Mouse (Mus musculus): ENCODE measurements around the gene Cyth3. TPM values are rescaled to one million over a fixed set of nuclear protein-coding genes. Genes with fewer than 3 reads are reported as not detected.
A peak's percentile ranks its signal among the peaks of the same experiment; 100 is the strongest.

The Cyth3 gene
- 130 and 134 TPM in 2 replicates for polyA plus RNA-seq (2011; ENCODE audit: insufficient read length, low read depth, missing spikeins)

DNA sequence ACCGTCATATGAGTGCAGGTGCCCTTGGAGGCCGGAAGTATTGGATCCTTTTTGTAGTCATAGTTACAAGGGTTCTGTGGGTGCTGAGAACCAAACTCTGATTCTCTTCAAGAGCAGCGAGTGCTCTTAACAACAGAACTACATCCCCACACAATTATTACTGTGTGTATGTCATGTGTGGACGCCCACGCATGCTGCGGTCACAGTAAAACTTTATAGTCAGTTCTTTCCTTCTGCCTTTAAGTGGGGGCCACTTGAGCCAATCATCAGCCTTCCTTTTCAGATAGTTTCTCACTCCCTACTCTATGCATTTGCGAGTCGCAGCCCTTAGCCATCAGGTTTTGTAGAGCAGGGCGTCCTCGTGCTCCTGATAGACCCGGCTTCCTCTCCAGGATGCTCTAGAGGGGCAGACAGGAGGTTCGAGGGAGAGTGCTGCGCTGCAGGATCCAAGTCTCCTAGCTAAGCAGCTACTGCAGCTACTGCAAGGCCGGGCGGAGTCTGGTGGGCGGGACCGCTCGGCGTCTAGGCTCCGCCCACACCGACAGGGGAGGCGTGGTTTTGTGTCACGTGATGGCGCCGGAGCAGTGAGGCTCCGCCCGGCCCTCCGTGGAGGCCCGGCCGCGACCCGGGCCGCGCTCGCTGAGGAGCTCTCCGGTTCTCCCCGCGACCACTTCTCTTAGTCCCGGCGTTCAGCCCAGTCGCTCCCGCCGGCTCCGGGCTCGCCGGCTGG lies at the start of gene Cyth3:
TSS of gene Cyth3 (plus strand) at position 555 of the 730 bp plus-strand sequence.
- Histone ChIP-seq H3K4me3 (ENCODE audit: insufficient read depth, low read length) (peak within 1 kb of the TSS; percentile 97), H3K27ac (ENCODE audit: insufficient read depth, low read length) (peak within 1 kb of the TSS; percentile 44), H3K4me1 (ENCODE audit: control insufficient read depth, insufficient read depth, low read length) (no peaks in the 10 kb centered on the region)
- TF ChIP-seq CTCF (IDR thresholded peaks at IDR 0.05; ENCODE audit: borderline replicate concordance, insufficient read depth, low read length) (no peak), POLR2A (IDR thresholded peaks at IDR 0.05; ENCODE audit: low read depth, low read length) (peak; percentile 82)

DNA sequence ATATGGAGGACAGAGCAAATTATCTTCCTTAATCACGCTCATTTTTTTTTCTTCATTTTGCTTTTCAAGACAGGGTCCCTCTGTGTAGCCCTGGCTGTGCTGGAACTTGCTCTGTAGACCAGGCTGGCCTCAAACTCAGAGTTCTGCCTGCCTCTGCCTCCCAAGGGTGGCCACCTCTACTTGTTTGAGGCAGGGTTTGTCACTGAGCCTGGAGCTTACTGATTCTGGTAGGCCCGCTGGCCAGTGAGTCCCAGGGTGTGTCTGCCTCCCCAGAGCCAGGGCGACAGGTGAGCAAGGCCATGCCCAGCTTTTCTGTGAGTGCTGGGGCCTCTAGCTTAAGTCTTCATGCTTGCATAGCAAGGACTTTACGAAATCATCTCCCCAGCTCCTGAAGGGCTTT lies 49.2 kb upstream of the Cyth3 start:
- Histone ChIP-seq H3K27ac (ENCODE audit: insufficient read depth, low read length) (no peak overlapping the region), H3K4me3 (ENCODE audit: insufficient read depth, low read length) (no peak overlapping the region), H3K4me1 (ENCODE audit: control insufficient read depth, insufficient read depth, low read length) (0 out of 2 replicates have a peak, but pooled peaks cover 2% of the 10 kb centered on the region)
- no peak for TF ChIP-seq CTCF (IDR thresholded peaks at IDR 0.05; ENCODE audit: borderline replicate concordance, insufficient read depth, low read length)

DNA sequence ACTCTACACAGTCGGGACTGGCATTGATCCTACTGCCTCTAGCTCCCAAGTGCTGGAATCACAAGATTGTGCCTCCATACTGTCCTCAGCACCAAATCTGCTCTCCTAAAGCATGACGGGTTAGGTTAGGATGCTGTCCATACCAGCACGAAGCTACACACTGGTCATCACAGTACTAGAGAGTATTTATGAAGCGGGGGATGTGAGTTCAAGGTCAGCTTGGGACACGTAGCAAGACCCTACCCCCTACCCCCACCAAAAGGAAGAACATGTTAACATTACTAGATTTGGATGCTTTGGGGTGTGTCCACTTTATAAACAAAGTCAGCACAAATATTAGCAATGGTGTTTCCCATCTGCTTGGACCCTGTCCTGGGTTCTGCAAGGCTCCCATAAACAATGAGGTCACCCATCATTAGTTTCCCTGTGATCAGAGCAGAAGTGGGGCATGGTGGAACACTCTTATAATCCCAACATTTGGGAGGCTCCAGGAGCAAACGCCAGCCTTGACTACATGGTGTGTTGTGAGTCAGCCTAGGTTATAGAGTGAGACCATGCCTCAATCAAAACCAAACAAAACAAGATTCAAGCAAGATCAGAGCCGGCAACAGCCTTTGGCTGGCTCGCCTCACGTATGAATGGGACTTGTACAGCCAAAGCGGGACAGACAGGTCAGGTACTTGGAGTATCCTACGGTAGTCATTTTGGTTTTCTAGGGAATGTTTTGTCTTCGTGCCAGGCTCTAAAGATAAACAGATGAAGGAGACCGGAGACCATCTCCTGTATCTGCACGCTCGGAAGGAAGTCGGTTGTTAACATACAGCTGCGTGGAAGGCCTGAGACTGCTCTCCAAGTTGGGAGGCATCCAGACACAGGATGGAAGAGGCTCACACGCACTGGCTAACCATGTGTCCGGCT lies 47.7 kb upstream of the Cyth3 start:
- 0 out of 2 replicates have a peak, but pooled peaks cover 4% of the 10 kb centered on the region for H3K4me1 ChIP-seq (ENCODE audit: control insufficient read depth, insufficient read depth, low read length)
- TF ChIP-seq POLR2A (IDR thresholded peaks at IDR 0.05; ENCODE audit: low read depth, low read length): no peak
- no peak for TF ChIP-seq CTCF (IDR thresholded peaks at IDR 0.05; ENCODE audit: borderline replicate concordance, insufficient read depth, low read length)
- H3K27ac ChIP-seq (ENCODE audit: insufficient read depth, low read length): no peak overlapping the region
- H3K4me3 ChIP-seq (ENCODE audit: insufficient read depth, low read length): no peak overlapping the region

DNA sequence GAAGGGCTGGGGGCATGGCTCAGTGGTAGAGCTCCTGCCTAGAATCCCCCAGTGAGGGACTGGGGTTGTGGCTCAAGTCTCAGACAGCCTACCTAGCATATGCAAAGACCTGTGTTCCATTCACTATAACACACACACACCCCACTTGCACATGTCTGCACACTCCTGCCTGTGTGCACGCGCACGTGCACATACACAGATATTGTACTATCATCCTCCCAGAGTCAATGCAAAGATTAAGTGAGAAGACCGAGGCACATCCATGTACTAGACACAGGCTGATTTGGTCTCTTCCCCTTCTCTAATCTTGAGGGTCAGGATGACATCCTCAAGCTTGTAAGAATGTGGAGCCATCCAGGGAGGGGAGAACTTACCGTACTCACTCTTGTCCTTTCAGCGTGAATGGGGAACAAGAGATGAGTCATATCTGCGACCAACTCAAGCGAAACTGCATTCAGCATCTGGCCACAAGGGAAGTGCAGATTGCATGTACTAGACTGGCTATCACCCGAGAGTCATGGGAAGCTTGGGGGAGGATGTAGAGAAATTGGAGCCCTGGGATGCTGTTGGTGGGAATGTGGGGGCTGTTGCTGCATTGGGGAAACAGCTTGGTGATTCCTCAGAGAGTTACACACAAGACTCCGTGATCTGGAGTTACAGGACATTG lies 42.6 kb upstream of the Cyth3 start:
- Histone ChIP-seq H3K4me3 (ENCODE audit: insufficient read depth, low read length) (no peak overlapping the region), H3K4me1 (ENCODE audit: control insufficient read depth, insufficient read depth, low read length) (peaks cover 7% of the 10 kb centered on the region; the same call in 1 of the 2 replicates), H3K27ac (ENCODE audit: insufficient read depth, low read length) (no peak overlapping the region)
- TF ChIP-seq CTCF (IDR thresholded peaks at IDR 0.05; ENCODE audit: borderline replicate concordance, insufficient read depth, low read length): no peak
- TF ChIP-seq POLR2A (IDR thresholded peaks at IDR 0.05; ENCODE audit: low read depth, low read length): no peak

DNA sequence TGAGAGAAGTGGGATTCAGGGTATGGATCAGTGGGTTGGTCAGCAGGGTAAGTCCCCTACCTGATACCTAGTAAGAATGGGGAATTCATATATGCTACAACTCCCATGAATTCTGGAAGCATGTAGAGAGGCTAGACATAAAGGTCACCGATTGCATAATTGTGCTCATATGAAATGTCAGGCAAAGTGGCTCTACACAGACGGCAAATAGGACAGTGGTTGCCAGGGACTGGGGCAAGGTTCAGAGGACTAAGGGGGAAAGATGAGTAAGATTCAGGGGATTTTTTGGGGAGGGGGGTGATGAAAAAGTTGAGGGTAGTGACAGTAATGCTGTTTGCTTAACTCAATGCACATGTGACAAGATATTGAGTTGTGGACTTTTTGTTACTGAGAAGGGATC lies 41.3 kb upstream of the Cyth3 start:
- Histone ChIP-seq H3K27ac (ENCODE audit: insufficient read depth, low read length) (no peak overlapping the region), H3K4me3 (ENCODE audit: insufficient read depth, low read length) (no peak overlapping the region), H3K4me1 (ENCODE audit: control insufficient read depth, insufficient read depth, low read length) (peaks cover 7% of the 10 kb centered on the region; the same call in 1 of the 2 replicates)
- no peak for TF ChIP-seq CTCF (IDR thresholded peaks at IDR 0.05; ENCODE audit: borderline replicate concordance, insufficient read depth, low read length)
- no peak for TF ChIP-seq POLR2A (IDR thresholded peaks at IDR 0.05; ENCODE audit: low read depth, low read length)

DNA sequence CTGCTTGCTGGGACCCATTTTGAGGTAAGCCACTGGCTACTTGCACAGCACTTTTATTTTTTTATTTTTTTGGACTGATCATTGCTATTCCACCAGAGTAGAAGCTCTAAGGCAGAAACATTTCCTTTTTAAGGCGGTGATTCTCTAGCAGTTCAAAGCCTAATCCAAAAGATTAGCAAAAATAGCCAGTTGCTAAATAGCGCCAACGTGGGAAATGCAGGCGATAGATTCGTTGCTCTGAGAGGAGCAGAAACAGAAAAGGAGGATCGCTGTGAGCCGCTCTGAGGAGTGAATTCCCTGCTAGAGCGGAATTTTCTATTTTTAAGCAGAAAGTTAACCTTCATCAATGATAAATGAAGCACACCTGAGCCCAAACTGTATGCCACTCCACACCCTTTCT lies 40.4 kb upstream of the Cyth3 start:
- no peak for TF ChIP-seq CTCF (IDR thresholded peaks at IDR 0.05; ENCODE audit: borderline replicate concordance, insufficient read depth, low read length)
- no peak for TF ChIP-seq POLR2A (IDR thresholded peaks at IDR 0.05; ENCODE audit: low read depth, low read length)
- Histone ChIP-seq H3K4me1 (ENCODE audit: control insufficient read depth, insufficient read depth, low read length) (peaks cover 7% of the 10 kb centered on the region; the same call in 1 of the 2 replicates), H3K27ac (ENCODE audit: insufficient read depth, low read length) (no peak overlapping the region), H3K4me3 (ENCODE audit: insufficient read depth, low read length) (no peak overlapping the region)

DNA sequence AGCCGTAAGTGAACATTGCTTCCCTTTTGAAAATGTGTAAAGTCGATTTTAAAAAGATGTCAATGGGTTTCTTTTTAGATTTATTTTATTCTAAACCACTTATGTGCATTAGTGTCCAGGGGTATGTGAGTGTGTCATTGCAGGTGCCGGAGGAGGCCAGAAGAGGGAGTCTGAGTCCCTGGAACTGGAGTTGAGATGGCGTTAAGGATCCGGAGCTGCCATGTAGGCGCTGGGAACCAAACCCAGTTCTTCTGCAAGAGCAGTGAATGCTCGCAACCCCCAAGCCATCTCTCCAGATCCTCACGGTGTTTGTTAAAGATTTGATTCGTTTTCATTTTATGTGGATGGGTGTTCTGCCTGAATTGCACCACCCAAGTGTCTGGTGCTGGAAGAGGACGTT lies 39.2 kb upstream of the Cyth3 start:
- no peak for TF ChIP-seq POLR2A (IDR thresholded peaks at IDR 0.05; ENCODE audit: low read depth, low read length)
- TF ChIP-seq CTCF (IDR thresholded peaks at IDR 0.05; ENCODE audit: borderline replicate concordance, insufficient read depth, low read length): no peak
- peaks cover 7% of the 10 kb centered on the region; the same call in 1 of the 2 replicates for H3K4me1 ChIP-seq (ENCODE audit: control insufficient read depth, insufficient read depth, low read length)
- no peak overlapping the region for H3K27ac ChIP-seq (ENCODE audit: insufficient read depth, low read length)
- H3K4me3 ChIP-seq (ENCODE audit: insufficient read depth, low read length): no peak overlapping the region

DNA sequence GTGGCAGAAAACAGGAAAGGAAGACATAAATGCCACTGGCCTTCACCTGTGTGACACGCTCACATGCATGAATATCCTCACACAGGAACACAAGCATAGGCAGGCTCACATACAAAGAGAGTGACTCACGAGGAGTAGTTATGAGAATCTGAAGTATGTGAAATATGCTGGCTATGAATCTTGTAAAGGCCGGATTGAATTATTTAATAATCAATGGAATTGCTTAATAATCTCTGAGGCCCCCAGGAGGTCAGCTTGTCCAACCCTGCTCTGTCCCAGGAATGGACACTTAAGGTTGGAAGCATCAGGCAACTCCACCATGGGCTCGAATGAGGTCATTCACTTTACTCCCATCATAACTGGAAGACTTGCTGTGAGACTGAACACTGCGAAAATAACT lies 37.3 kb upstream of the Cyth3 start:
- Histone ChIP-seq H3K27ac (ENCODE audit: insufficient read depth, low read length) (peak overlapping the region; percentile 13; the same call in 1 of the 2 replicates), H3K4me1 (ENCODE audit: control insufficient read depth, insufficient read depth, low read length) (peaks cover 2% of the 10 kb centered on the region; the same call in 1 of the 2 replicates), H3K4me3 (ENCODE audit: insufficient read depth, low read length) (no peak overlapping the region)
- no peak for TF ChIP-seq CTCF (IDR thresholded peaks at IDR 0.05; ENCODE audit: borderline replicate concordance, insufficient read depth, low read length)

DNA sequence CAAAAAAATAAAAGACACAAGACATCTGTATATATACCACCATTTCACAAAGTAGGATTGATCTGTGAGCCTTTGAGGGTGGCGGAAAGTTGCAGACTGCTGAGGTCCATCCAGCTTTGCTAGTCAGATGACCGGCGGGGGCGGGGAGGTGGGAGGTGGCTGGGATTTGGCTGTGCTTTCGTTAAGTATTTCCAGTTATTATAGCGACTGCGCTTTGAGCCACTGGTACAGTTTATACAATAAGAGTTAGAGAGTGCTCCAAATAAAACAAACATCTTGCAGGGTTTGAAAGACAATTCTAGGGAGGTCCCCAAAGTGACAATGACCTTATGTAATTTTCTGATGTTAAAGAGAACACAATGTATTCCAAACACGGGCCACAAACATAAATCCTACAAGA lies 35.9 kb upstream of the Cyth3 start:
- TF ChIP-seq CTCF (IDR thresholded peaks at IDR 0.05; ENCODE audit: borderline replicate concordance, insufficient read depth, low read length) (no peak), POLR2A (IDR thresholded peaks at IDR 0.05; ENCODE audit: low read depth, low read length) (no peak)
- Histone ChIP-seq H3K4me1 (ENCODE audit: control insufficient read depth, insufficient read depth, low read length) (no peaks in the 10 kb centered on the region), H3K27ac (ENCODE audit: insufficient read depth, low read length) (no peak overlapping the region), H3K4me3 (ENCODE audit: insufficient read depth, low read length) (no peak overlapping the region)
